Mouse (Mus musculus): Measurements from ENCODE around the gene Map3k7cl. TPM values are rescaled to one million over a fixed set of nuclear protein-coding genes. Genes with fewer than 3 reads are reported as not detected.

Map3k7cl gene
- total RNA-seq, 1 experiment, result not detected

DNA sequence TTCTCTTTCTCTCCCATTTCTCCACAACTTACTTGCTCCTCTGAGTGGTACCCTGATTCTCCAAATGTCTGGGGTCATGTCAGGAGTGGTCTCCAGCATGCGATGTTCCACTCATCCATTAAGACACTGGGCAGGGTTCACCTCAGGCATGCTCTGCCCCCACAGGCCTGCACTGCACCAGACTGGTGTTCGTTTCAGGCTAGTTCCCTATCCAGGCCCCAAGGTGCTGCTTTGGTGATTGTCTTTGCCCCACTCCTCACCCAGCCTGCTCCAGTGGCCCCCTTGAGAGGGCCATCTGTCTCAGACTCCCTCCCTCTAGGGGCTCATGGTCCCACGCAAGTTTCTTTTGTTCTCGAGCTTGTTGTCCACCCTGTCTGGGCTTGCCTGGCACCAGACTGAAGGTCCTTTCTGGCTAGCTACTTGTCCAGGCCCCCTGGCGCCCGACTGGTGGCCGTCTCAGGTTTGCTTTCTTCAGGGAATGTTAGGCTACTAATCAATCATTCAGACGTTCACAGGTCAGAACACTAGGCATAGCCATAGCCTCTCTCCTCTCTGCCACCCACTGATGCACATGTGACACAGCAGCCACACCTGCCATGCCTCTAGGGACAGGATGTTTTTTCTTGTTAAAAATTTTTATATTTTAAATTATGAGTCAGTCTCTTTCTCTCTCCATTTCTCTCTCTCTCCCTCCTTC is 25.4 kb upstream of the Map3k7cl start:
- H3K27ac ChIP-seq (ENCODE audit: insufficient read depth, low read depth, low read length, poor library complexity, severe bottlenecking), result no peak overlapping the region
- no peak overlapping the region for H3K9ac ChIP-seq (ENCODE audit: insufficient read depth, low read depth, low read length, poor library complexity, severe bottlenecking)
- TF ChIP-seq ZNF384 (IDR thresholded peaks at IDR 0.05; ENCODE audit: low read depth, low read length), result no peak
- no peak for TF ChIP-seq ZC3H11A (IDR thresholded peaks at IDR 0.05; ENCODE audit: borderline replicate concordance, low read depth, low read length)
- no peak for TF ChIP-seq MAFK (IDR thresholded peaks at IDR 0.05; ENCODE audit: insufficient read depth, low read depth, low read length)
- TF ChIP-seq CHD2 (IDR thresholded peaks at IDR 0.05; ENCODE audit: low read depth, low read length), result no peak
- no peak for TF ChIP-seq HCFC1 (IDR thresholded peaks at IDR 0.05; ENCODE audit: borderline replicate concordance, insufficient read depth, low read length)
- in situ Hi-C loops (cut with MboI; ENCODE audit: low sequenced_read_pairs in 2 of 2, unreplicated experiment in 2 of 2), result no loop called here
- no peaks in the 10 kb centered on the region for H3K4me1 ChIP-seq (ENCODE audit: control insufficient read depth in 2 of 2, insufficient read depth in 2 of 2, low read length in 2 of 2, poor library complexity in 1 of 2)
- no peaks in the 10 kb centered on the region for H3K36me3 ChIP-seq (ENCODE audit: control insufficient read depth, insufficient read depth, low read length, poor library complexity, severe bottlenecking)
- H3K4me3 ChIP-seq (ENCODE audit: insufficient read depth in 1 of 2, low read depth in 1 of 2, low read length in 2 of 2, poor library complexity in 1 of 2, severe bottlenecking in 1 of 2), result no peak overlapping the region
- no peak for DNase-seq (ENCODE audit: low read depth, low spot score)
- no peaks in the 10 kb centered on the region for H3K9me3 ChIP-seq (ENCODE audit: control insufficient read depth, insufficient read depth, low read depth, low read length)

DNA sequence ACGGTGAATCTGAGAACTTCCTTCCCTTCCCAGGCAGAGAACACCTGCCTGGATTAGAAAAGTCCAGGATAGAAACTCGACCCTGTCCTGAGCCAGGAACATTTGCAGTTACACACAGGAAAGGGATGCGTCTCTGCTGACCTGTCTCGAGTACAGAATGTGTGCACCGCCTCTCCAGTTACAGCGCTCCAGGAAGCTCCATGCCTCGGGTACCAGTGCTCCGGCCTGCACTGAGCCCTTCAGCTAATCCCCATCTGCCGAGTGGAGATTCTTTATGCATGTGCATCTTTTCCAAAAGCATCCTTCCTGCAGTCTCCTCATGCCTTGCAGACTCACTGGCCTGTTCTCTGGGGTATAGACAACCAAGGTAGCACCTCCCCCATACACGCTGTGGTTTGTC is 24.4 kb upstream of the Map3k7cl start:
- no peaks in the 10 kb centered on the region for H3K36me3 ChIP-seq (ENCODE audit: control insufficient read depth, insufficient read depth, low read length, poor library complexity, severe bottlenecking)
- no peak overlapping the region for H3K9ac ChIP-seq (ENCODE audit: insufficient read depth, low read depth, low read length, poor library complexity, severe bottlenecking)
- no peaks in the 10 kb centered on the region for H3K4me1 ChIP-seq (ENCODE audit: control insufficient read depth in 2 of 2, insufficient read depth in 2 of 2, low read length in 2 of 2, poor library complexity in 1 of 2)
- in situ Hi-C loops (cut with MboI; ENCODE audit: low sequenced_read_pairs in 2 of 2, unreplicated experiment in 2 of 2), result no loop called here
- no peak for TF ChIP-seq ZNF384 (IDR thresholded peaks at IDR 0.05; ENCODE audit: low read depth, low read length)
- no peak for TF ChIP-seq MAFK (IDR thresholded peaks at IDR 0.05; ENCODE audit: insufficient read depth, low read depth, low read length)
- TF ChIP-seq HCFC1 (IDR thresholded peaks at IDR 0.05; ENCODE audit: borderline replicate concordance, insufficient read depth, low read length), result no peak
- no peak for TF ChIP-seq ZC3H11A (IDR thresholded peaks at IDR 0.05; ENCODE audit: borderline replicate concordance, low read depth, low read length)
- no peak for DNase-seq (ENCODE audit: low read depth, low spot score)
- no peak overlapping the region for H3K4me3 ChIP-seq (ENCODE audit: insufficient read depth in 1 of 2, low read depth in 1 of 2, low read length in 2 of 2, poor library complexity in 1 of 2, severe bottlenecking in 1 of 2)
- H3K27ac ChIP-seq (ENCODE audit: insufficient read depth, low read depth, low read length, poor library complexity, severe bottlenecking), result no peak overlapping the region
- H3K9me3 ChIP-seq (ENCODE audit: control insufficient read depth, insufficient read depth, low read depth, low read length), result no peaks in the 10 kb centered on the region

DNA sequence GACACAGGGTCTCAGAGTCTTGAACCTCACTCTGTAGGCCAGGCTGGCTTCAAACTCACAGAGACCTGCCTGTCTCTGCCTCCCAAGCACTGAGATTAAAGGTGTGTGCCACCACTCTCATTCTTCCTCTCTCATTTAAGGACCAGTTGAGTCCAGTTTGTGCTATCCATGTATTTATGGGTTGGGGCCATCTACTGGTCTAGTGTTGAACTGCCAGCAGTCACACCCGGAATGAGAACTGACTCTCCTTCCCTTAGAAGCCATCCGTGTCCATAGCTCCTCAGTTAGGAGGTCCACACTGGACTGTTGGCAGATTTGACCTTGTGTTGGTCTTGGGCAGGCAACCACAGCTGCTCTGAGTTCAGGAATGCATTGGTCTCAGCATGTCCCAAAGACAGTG is 4.8 kb upstream of the Map3k7cl start:
- no peak overlapping the region for H3K9ac ChIP-seq (ENCODE audit: insufficient read depth, low read depth, low read length, poor library complexity, severe bottlenecking)
- in situ Hi-C loops (cut with MboI; ENCODE audit: low sequenced_read_pairs in 2 of 2, unreplicated experiment in 2 of 2), result no loop called here
- no peaks in the 10 kb centered on the region for H3K4me1 ChIP-seq (ENCODE audit: control insufficient read depth in 2 of 2, insufficient read depth in 2 of 2, low read length in 2 of 2, poor library complexity in 1 of 2)
- no peak overlapping the region for H3K27ac ChIP-seq (ENCODE audit: insufficient read depth, low read depth, low read length, poor library complexity, severe bottlenecking)
- no peaks in the 10 kb centered on the region for H3K36me3 ChIP-seq (ENCODE audit: control insufficient read depth, insufficient read depth, low read length, poor library complexity, severe bottlenecking)
- peak; percentile 30 for DNase-seq (ENCODE audit: low read depth, low spot score)
- TF ChIP-seq ZNF384 (IDR thresholded peaks at IDR 0.05; ENCODE audit: low read depth, low read length) (no peak), MAFK (IDR thresholded peaks at IDR 0.05; ENCODE audit: insufficient read depth, low read depth, low read length) (no peak), ZC3H11A (IDR thresholded peaks at IDR 0.05; ENCODE audit: borderline replicate concordance, low read depth, low read length) (0 out of 2 replicates have a peak, but pooled peaks have one; percentile 9)
- no peaks in the 10 kb centered on the region for H3K9me3 ChIP-seq (ENCODE audit: control insufficient read depth, insufficient read depth, low read depth, low read length)
- no peak overlapping the region for H3K4me3 ChIP-seq (ENCODE audit: insufficient read depth in 1 of 2, low read depth in 1 of 2, low read length in 2 of 2, poor library complexity in 1 of 2, severe bottlenecking in 1 of 2)

DNA sequence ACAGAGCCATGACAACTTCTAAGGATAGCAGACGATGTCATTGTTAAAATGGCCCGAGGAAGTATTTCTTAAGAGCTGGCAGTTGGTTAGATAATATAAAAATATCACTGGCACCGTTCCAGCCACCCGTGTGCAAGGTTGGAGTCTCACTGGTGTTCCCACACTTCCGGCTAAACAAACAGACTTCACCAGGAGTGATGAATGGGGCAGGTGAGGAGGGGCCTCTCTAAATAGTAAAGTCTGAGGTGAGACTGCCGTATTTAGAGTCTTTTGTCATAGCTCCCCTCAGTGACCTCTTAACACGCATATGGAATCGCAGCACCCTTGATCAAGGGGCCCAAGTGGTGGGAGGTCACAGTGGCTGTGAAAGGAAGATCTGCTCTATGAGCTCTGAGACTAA is 3.2 kb downstream of the Map3k7cl start:
- H3K4me1 ChIP-seq (ENCODE audit: control insufficient read depth in 2 of 2, insufficient read depth in 2 of 2, low read length in 2 of 2, poor library complexity in 1 of 2), result no peaks in the 10 kb centered on the region
- H3K27ac ChIP-seq (ENCODE audit: insufficient read depth, low read depth, low read length, poor library complexity, severe bottlenecking), result no peak overlapping the region
- H3K36me3 ChIP-seq (ENCODE audit: control insufficient read depth, insufficient read depth, low read length, poor library complexity, severe bottlenecking), result no peaks in the 10 kb centered on the region
- TF ChIP-seq ZC3H11A (IDR thresholded peaks at IDR 0.05; ENCODE audit: borderline replicate concordance, low read depth, low read length), result no peak
- no peak for TF ChIP-seq ZNF384 (IDR thresholded peaks at IDR 0.05; ENCODE audit: low read depth, low read length)
- TF ChIP-seq HCFC1 (IDR thresholded peaks at IDR 0.05; ENCODE audit: borderline replicate concordance, insufficient read depth, low read length), result no peak
- TF ChIP-seq CHD2 (IDR thresholded peaks at IDR 0.05; ENCODE audit: low read depth, low read length), result no peak
- no peak for TF ChIP-seq MAFK (IDR thresholded peaks at IDR 0.05; ENCODE audit: insufficient read depth, low read depth, low read length)
- H3K4me3 ChIP-seq (ENCODE audit: insufficient read depth in 1 of 2, low read depth in 1 of 2, low read length in 2 of 2, poor library complexity in 1 of 2, severe bottlenecking in 1 of 2), result no peak overlapping the region
- H3K9me3 ChIP-seq (ENCODE audit: control insufficient read depth, insufficient read depth, low read depth, low read length), result no peaks in the 10 kb centered on the region
- in situ Hi-C loops (cut with MboI; ENCODE audit: low sequenced_read_pairs in 2 of 2, unreplicated experiment in 2 of 2), result no loop called here
- H3K9ac ChIP-seq (ENCODE audit: insufficient read depth, low read depth, low read length, poor library complexity, severe bottlenecking), result no peak overlapping the region
- DNase-seq (ENCODE audit: low read depth, low spot score), result no peak

DNA sequence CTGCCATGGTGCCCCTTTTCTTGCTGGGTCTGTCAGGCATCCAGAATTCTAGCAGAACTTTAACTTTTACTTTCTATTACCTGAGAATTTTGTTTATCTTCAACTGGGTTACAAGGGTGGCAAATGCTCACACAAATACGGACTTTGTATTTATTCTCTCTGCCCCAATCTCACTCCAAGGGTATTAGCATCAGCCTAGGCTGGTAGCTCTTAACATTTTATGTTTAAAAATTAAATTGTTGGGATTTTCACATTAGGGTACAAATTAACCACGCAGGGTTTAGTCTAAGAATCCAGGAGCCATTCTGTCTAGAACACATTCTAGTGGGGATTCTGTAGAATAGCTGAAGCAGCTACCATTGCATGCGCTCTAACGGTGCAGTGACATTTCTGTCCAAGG is 8.4 kb downstream of the Map3k7cl start:
- H3K27ac ChIP-seq (ENCODE audit: insufficient read depth, low read depth, low read length, poor library complexity, severe bottlenecking), result no peak overlapping the region
- TF ChIP-seq ZC3H11A (IDR thresholded peaks at IDR 0.05; ENCODE audit: borderline replicate concordance, low read depth, low read length), result no peak
- no peak for TF ChIP-seq CHD2 (IDR thresholded peaks at IDR 0.05; ENCODE audit: low read depth, low read length)
- no peak for TF ChIP-seq HCFC1 (IDR thresholded peaks at IDR 0.05; ENCODE audit: borderline replicate concordance, insufficient read depth, low read length)
- TF ChIP-seq MAFK (IDR thresholded peaks at IDR 0.05; ENCODE audit: insufficient read depth, low read depth, low read length), result no peak
- no peak for TF ChIP-seq ZNF384 (IDR thresholded peaks at IDR 0.05; ENCODE audit: low read depth, low read length)
- H3K9ac ChIP-seq (ENCODE audit: insufficient read depth, low read depth, low read length, poor library complexity, severe bottlenecking), result no peak overlapping the region
- H3K9me3 ChIP-seq (ENCODE audit: control insufficient read depth, insufficient read depth, low read depth, low read length), result no peaks in the 10 kb centered on the region
- DNase-seq (ENCODE audit: low read depth, low spot score), result no peak
- H3K36me3 ChIP-seq (ENCODE audit: control insufficient read depth, insufficient read depth, low read length, poor library complexity, severe bottlenecking), result no peaks in the 10 kb centered on the region
- no peaks in the 10 kb centered on the region for H3K4me1 ChIP-seq (ENCODE audit: control insufficient read depth in 2 of 2, insufficient read depth in 2 of 2, low read length in 2 of 2, poor library complexity in 1 of 2)
- in situ Hi-C loops (cut with MboI; ENCODE audit: low sequenced_read_pairs in 2 of 2, unreplicated experiment in 2 of 2), result no loop called here
- no peak overlapping the region for H3K4me3 ChIP-seq (ENCODE audit: insufficient read depth in 1 of 2, low read depth in 1 of 2, low read length in 2 of 2, poor library complexity in 1 of 2, severe bottlenecking in 1 of 2)

Measured in ES-E14 (cell line).